Mouse (Mus musculus) testis, adult 2 months (tissue): Measurements from ENCODE around the gene Wnt5b.

ENCODE experiments used
- CTCF ChIP-seq: fragments of 200-500 bp; IDR thresholded peaks from 2 replicates; pipeline ENCODE4 v1.5.1; 2012; ENCODE audit warnings: low read depth, mild to moderate bottlenecking, inconsistent platforms, low read length, moderate library complexity; ENCODE audit not compliant: control insufficient read depth, insufficient read depth, insufficient replicate concordance
- POLR2A ChIP-seq: fragments of 200-500 bp; IDR thresholded peaks from 2 replicates; pipeline ENCODE4 v1.6.1; 2012; ENCODE audit warnings: low read depth, mild to moderate bottlenecking, inconsistent platforms, low read length, moderate library complexity; ENCODE audit not compliant: control insufficient read depth

DNA sequence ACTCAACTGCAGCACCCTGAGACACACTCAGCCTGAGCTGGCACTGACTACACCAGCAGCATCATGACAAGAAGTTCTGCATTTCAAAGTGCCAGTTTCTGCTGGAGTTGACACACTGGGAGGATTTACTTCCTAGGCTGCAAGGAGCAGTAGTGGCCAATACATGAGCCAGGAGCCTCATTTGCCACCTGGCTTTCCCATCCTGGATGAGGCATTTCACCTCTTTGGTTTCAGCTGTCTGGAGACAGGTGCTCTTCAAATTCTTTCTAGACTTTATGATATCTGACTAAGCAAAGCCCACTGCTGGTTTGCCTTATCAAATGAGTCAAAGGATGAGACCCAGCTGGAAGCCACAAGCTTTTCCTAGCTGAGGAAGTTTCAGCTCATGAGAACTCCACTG lies 43.3 kb upstream of the Wnt5b start:
- no peak for TF ChIP-seq CTCF
- TF ChIP-seq POLR2A, result no peak
